Mouse (Mus musculus) cerebellum, adult 2 months (tissue): ENCODE measurements around the gene Arhgef12. TPM values are rescaled to one million over a fixed set of nuclear protein-coding genes. Genes with fewer than 3 reads are reported as not detected.
A peak's percentile ranks its signal among the peaks of the same experiment; 100 is the strongest.

Experiments
- DNase-seq, 2 experiments: peaks; one replicate each; pipeline ENCODE4 v3.0.0; 2021
- H3K27ac ChIP-seq: fragments of 200-500 bp; 2 replicates; pipeline ENCODE4 v1.5.1; 2012; ENCODE audit warnings: low read length, control low read depth, inconsistent platforms; ENCODE audit not compliant: insufficient read depth
- H3K27me3 ChIP-seq: fragments of 200-500 bp; 2 replicates; pipeline ENCODE4 v1.6.1; 2012; ENCODE audit warnings: inconsistent platforms, mild to moderate bottlenecking, low read length, moderate library complexity; ENCODE audit not compliant: control insufficient read depth, insufficient read depth
- H3K4me1 ChIP-seq: fragments of 200-500 bp; 2 replicates; pipeline ENCODE4 v1.6.1; 2011; ENCODE audit warnings: low read length; ENCODE audit not compliant: control insufficient read depth, insufficient read depth
- H3K4me3 ChIP-seq: fragments of 200-500 bp; replicated peaks from 2 replicates; pipeline ENCODE3; 2011; ENCODE audit warnings: mild to moderate bottlenecking, low read depth, low read length, control low read depth; ENCODE audit not compliant: insufficient read depth
- CTCF ChIP-seq: fragments of 200-500 bp; IDR thresholded peaks from 2 replicates; pipeline ENCODE4 v1.5.1; 2011; ENCODE audit warnings: low read depth, mild to moderate bottlenecking, control low read depth, low read length, moderate library complexity, borderline replicate concordance; ENCODE audit not compliant: insufficient read depth
- POLR2A ChIP-seq: fragments of 200-500 bp; IDR thresholded peaks from 2 replicates; pipeline ENCODE4 v1.6.1; 2011; ENCODE audit warnings: low read length, control low read depth, borderline replicate concordance; ENCODE audit not compliant: insufficient read depth
- WGBS: fragments of 180-500 bp; shearing (Covaris S2); methylation state at CpG from one replicate; pipeline ENCODE4 v1.1.7; 2018; 5-methylcytosine and 5-hydroxymethylcytosine counted together
- polyA plus RNA-seq: library from polyadenylated mRNA; depleted of rRNA; stranded (reverse); fragments of >200 nt; gene quantifications from 2 replicates; pipeline ENCODE4 v1.2.3, GENCODE M21; 2012; rRNA removed

The Arhgef12 gene
- 61.0 and 63.7 TPM in 2 replicates for polyA plus RNA-seq

GRCm38 (mm10) chr9:43107187-43107517, at the start of gene Arhgef12:
Arhgef12 (minus strand) TSS chr9:43107239.
- Histone ChIP-seq H3K4me3 (peak within 1 kb of the TSS; percentile 95), H3K27me3 (no peaks in the 10 kb centered on the region), H3K27ac (peak within 1 kb of the TSS; percentile 58), H3K4me1 (no peaks in the 10 kb centered on the region; the same call in 1 of the 2 replicates)
- TF ChIP-seq POLR2A (no peak), CTCF (peak; percentile 57; the same call in 1 of the 2 replicates)
- WGBS, result 1% methylated on average over 10 of the region's 10 CpGs
- DNase-seq, result peak; percentile 69 to 83

- Histone ChIP-seq H3K4me3 (no peak overlapping the region), H3K27ac (no peak overlapping the region), H3K27me3 (no peaks in the 10 kb centered on the region), H3K4me1 (no peaks in the 10 kb centered on the region)
- DNase-seq, result no peak
- WGBS, result 83% methylated on average over 6 of the region's 6 CpGs
- TF ChIP-seq CTCF (no peak), POLR2A (no peak)
Measured at GRCm38 (mm10) chr9:43155960-43156359, 48.9 kb upstream of the Arhgef12 start.

- H3K27ac ChIP-seq, result no peak overlapping the region
- H3K4me3 ChIP-seq, result no peak overlapping the region
- TF ChIP-seq POLR2A (no peak), CTCF (no peak)
- DNase-seq, result no peak
- H3K4me1 ChIP-seq, result no peaks in the 10 kb centered on the region; the same call in 1 of the 2 replicates
- no peaks in the 10 kb centered on the region; the same call in 1 of the 2 replicates for H3K27me3 ChIP-seq
- 84% methylated on average over 6 of the region's 6 CpGs for WGBS
Measured at GRCm38 (mm10) chr9:43151779-43152178, 44.7 kb upstream of the Arhgef12 start.

- TF ChIP-seq CTCF (no peak), POLR2A (no peak)
- Histone ChIP-seq H3K4me3 (no peak overlapping the region), H3K27ac (no peak overlapping the region), H3K4me1 (no peaks in the 10 kb centered on the region; the same call in 1 of the 2 replicates), H3K27me3 (no peaks in the 10 kb centered on the region; the same call in 1 of the 2 replicates)
- DNase-seq, result no peak
- 61% methylated on average over 9 of the region's 9 CpGs for WGBS
Measured at GRCm38 (mm10) chr9:43150957-43151356, 43.9 kb upstream of the Arhgef12 start.

- TF ChIP-seq CTCF (no peak), POLR2A (no peak)
- 21% methylated on average over 10 of the region's 10 CpGs for WGBS
- H3K27ac ChIP-seq, result no peak overlapping the region
- no peak overlapping the region for H3K4me3 ChIP-seq
- no peak for DNase-seq
- no peaks in the 10 kb centered on the region; the same call in 1 of the 2 replicates for H3K27me3 ChIP-seq
- H3K4me1 ChIP-seq, result no peaks in the 10 kb centered on the region; the same call in 1 of the 2 replicates
Measured at GRCm38 (mm10) chr9:43150075-43150474, 43.0 kb upstream of the Arhgef12 start.

GRCm38 (mm10) chr9:43149498-43149897, 42.5 kb upstream of the Arhgef12 start:
- no peak for DNase-seq
- H3K27me3 ChIP-seq, result no peaks in the 10 kb centered on the region; the same call in 1 of the 2 replicates
- 77% methylated on average over 3 of the region's 3 CpGs for WGBS
- H3K27ac ChIP-seq, result no peak overlapping the region
- TF ChIP-seq POLR2A (no peak), CTCF (no peak)
- no peak overlapping the region for H3K4me3 ChIP-seq
- no peaks in the 10 kb centered on the region; the same call in 1 of the 2 replicates for H3K4me1 ChIP-seq

- Histone ChIP-seq H3K27ac (no peak overlapping the region), H3K4me3 (no peak overlapping the region), H3K4me1 (no peaks in the 10 kb centered on the region; the same call in 1 of the 2 replicates), H3K27me3 (no peaks in the 10 kb centered on the region; the same call in 1 of the 2 replicates)
- no peak for DNase-seq
- TF ChIP-seq POLR2A (no peak), CTCF (no peak)
- 80% methylated on average over 4 of the region's 4 CpGs for WGBS
Measured at GRCm38 (mm10) chr9:43145196-43145595, 38.2 kb upstream of the Arhgef12 start.

- 75% methylated on average over 12 of the region's 12 CpGs for WGBS
- TF ChIP-seq POLR2A, result no peak
- TF ChIP-seq CTCF, result no peak
- no peaks in the 10 kb centered on the region for H3K27me3 ChIP-seq
- DNase-seq, result no peak
- H3K4me3 ChIP-seq, result no peak overlapping the region
- H3K4me1 ChIP-seq, result no peaks in the 10 kb centered on the region
- no peak overlapping the region for H3K27ac ChIP-seq
Measured at GRCm38 (mm10) chr9:43144206-43144810, 37.3 kb upstream of the Arhgef12 start.
